In the genomic region with DNA sequence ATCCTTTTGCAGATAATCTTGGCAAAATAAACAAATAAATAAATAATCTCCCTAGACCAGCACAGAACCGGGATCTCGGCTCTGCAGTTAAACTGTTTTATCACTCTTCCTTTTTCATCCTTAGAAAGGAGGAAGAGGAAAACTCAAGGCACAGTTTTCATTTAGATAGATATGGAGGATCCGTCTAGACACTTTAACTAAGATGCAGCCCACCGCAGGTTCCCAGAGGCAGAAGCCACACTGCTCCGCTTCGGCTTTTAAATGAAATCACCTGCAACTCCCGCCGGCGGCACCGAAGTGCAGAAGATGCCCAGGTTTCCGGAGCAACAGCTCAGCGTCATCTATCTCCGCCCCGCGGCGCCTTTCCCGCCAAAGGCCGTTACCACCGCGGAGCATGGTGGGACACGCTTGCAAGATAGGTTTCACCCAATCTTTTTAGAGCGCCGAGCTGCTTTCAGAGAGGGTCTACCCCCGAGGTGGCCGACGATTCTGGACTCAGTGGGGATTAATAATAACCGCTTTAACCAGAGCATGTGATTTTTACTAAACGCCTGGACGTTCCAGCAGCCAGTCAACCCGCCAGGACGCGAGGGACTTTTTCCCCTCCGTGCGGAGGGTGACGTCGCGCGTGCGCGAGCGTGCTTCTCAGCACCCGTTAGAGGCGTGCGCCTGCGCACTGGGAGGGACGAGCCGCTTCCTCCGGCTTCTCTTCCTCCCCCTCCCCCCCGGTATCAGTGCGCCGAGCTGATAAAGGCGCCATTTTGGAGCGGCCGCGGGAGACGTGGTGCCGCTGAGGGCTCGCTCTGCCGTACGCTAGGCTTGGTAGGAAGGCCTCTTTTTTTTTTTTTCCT, we compare ENCODE assay signal across 8 mouse cellular contexts. TPM values are rescaled to one million over a fixed set of nuclear protein-coding genes. Genes with fewer than 3 reads are reported as not detected.
A peak's percentile ranks its signal among the peaks of the same experiment; 100 is the strongest.
DNase-seq lines count a peak whose midpoint lies in the region; ATAC-seq lines count a peak whose summit lies in the region.

Srsf1 (plus strand) TSS at position 430 of the 851 bp plus-strand sequence.

- peak within 1 kb of the TSS; percentile 100 for H3K27ac ChIP-seq in hindbrain, embryonic 15.5 days (replicated peaks)

- H3K4me2 ChIP-seq in hindbrain, embryonic 15.5 days, result peak within 1 kb of the TSS; percentile 69

- peak; percentile 98 for DNase-seq in T-cell, adult 2 months (ENCODE audit: low spot score)
- DNase-seq in cerebellum, postnatal 36 days, result peak; percentile 98 to 99
- peak; percentile 98 for DNase-seq in frontal cortex, postnatal 36 days (ENCODE audit: low spot score in 2 of 2)
- peak; percentile 94 for DNase-seq in left cerebral cortex, adult 11 months (ENCODE audit: low spot score)
- peak; percentile 98 to 99 for DNase-seq in lung, postnatal 4 days
- peak; percentile 99 for DNase-seq in retina, postnatal 7 days (ENCODE audit: low read depth, low spot score)
- peak; percentile 98 for DNase-seq in urinary bladder, adult 2 months (ENCODE audit: low spot score)

- ATAC-seq in hindbrain, embryonic 15.5 days (ENCODE audit: low FRiP score, low read depth), result peak; percentile 91

- peaks cover 41% of the 10 kb centered on the region for H3K4me1 ChIP-seq in hindbrain, embryonic 15.5 days (replicated peaks)

- H3K36me3 ChIP-seq in hindbrain, embryonic 15.5 days, result peaks cover 16% of the 10 kb centered on the region

- peak within 1 kb of the TSS; percentile 97 for H3K4me3 ChIP-seq in hindbrain, embryonic 15.5 days

- H3K27me3 ChIP-seq in hindbrain, embryonic 15.5 days, result no peaks in the 10 kb centered on the region

- no peaks in the 10 kb centered on the region for H3K9me3 ChIP-seq in hindbrain, embryonic 15.5 days

- peak within 1 kb of the TSS; percentile 99 for H3K9ac ChIP-seq in hindbrain, embryonic 15.5 days

- whole genome bisulfite sequencing in hindbrain, embryonic 15.5 days, result under 1% methylated on average over 60 of the region's 60 CpGs

RNA-seq across cellular contexts. Expression of gene Srsf1, which starts in this region (rescaled TPM):
- polyA plus RNA-seq in hindbrain, embryonic 15.5 days (2015; fragmentation: Nextera tagmentation; extraction: Ambion mirVana), result 215 and 220 TPM in 2 replicates
- 240 and 325 TPM in 2 replicates for polyA plus RNA-seq in urinary bladder, adult 2 months (2012; rRNA removed)

Comparison
In these comparisons a context has a peak if more than half of its experiments do, and no peak if none do; other contexts are left out.
1. Peak in every context shown above with its lines: DNase-seq, ATAC-seq, H3K4me3 ChIP-seq and H3K27ac ChIP-seq.